Mouse (Mus musculus): ENCODE data around the gene Cnksr3.

DNA sequence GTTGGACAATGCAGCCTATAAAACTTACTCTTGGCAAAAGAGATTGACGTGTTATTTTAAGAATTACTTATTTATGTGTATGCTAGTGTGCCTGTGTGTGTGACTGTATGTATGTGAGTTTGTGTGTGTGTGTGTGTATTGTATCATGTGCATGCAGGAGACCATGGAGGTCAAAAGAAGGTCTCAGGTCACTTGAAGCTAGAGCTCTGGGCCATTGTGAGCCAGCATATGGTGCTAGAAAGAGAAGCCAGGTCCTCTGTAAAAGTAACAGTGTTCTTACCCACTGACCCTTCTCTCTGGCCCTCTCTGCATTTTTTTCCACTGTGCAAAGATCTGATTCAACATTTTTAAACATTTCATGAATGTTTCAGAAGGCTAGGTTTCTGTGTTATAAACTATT is 134.1 kb downstream of the Cnksr3 start:
- TF ChIP-seq EP300 (IDR thresholded peaks at IDR 0.05) (no peak), CTCF (IDR thresholded peaks at IDR 0.05) (no peak)

Data from lung, postnatal 0 days (tissue).